Mouse (Mus musculus) cerebellum, postnatal 25 days (tissue): ENCODE data around the gene Depp1.

Experiments used
- DNase-seq, 2 experiments: peaks; one replicate each; pipeline ENCODE4 v3.0.0; 2021; ENCODE audit warnings: mixed read lengths in 2 of 2

Depp1 gene

GRCm38 (mm10) chr6:116693639-116694038 lies 43.2 kb downstream of the Depp1 start:
- no peak for DNase-seq

GRCm38 (mm10) chr6:116694346-116694745 lies 43.9 kb downstream of the Depp1 start:
- no peak for DNase-seq

DNA sequence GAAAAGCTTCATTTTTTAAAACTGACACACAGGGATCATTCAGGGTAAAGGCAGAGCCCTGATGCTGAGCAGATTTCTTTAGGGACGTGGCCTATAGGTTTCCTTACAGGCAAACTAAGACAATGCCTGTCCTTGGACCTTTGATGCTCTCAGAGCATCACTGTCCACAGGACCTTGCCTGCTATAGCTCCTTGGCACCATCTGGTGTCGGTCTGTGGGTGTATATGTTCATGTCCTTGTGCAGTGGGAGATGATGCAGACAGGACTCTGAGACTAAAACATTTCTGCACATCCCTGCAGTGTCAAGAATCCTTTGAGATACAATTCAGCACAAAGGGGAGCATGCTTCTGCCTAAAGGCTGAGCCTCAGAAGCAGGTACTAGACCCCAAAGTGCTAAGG lies 47.0 kb downstream of the Depp1 start:
- DNase-seq: no peak

DNA sequence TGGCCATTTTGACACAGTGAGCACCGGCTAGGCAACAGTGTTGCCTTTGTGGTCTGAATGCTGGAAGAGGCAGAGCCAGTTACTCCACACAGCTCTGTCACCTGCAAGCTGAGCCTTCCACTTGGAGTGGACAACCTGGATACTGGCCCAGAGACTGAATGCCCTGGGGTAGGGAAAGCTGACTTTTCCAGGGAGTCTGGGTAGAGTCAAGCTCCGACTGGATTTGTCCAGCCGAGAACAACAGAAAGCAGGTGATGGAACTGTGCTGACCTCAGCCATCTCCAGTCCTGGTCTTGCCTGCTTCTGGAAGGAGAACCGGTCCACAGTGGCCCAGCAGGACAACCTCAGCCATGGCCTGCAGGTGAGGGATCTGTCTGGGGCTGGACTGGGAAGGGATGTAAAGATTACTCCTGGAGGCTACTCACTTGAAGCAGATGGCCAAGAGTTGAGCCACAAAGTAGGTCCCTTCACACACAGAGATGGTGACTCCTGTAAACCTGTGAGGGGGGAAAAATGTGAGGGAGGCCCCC lies 47.6 kb downstream of the Depp1 start:
- no peak for DNase-seq

DNA sequence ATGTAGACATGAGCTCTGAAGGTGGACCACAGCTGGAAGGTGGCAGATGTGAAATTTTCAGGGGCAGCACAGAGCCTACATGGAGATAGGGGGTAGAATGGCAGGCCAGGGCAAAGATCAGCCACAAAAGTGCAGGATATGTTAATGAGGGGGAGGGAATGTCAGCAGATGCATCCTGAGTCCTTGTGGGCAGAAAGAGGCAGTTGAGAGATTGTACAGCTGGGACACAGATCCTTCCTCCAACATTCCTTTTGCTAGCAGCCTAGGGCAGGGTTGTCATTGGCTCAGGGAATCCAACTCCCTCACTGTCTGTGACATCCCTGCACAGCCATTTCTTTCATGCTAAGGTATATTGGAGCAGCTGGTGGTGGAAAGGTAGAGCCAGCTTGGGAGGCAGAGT lies 50.4 kb downstream of the Depp1 start:
- DNase-seq: no peak
